Mouse (Mus musculus) stomach, embryonic 15.5 days (tissue): ENCODE results near the gene Fchsd2. TPM values are rescaled to one million over a fixed set of nuclear protein-coding genes. Genes with fewer than 3 reads are reported as not detected.

Experiments used
- ATAC-seq: fragments of 200-750 bp; cut with Nextera tagmentation; 2 replicates; pipeline ENCODE4 v1.8.0; 2017; ENCODE audit warnings: low read depth, moderate number of reproducible peaks, moderate TSS enrichment; ENCODE audit not compliant: insufficient read depth, low FRiP score
- H3K27ac ChIP-seq: fragments of 300-500 bp; sonication (generic); 2 replicates; pipeline ENCODE4 v1.5.1; 2015; ENCODE audit warnings: mild to moderate bottlenecking, inconsistent platforms
- H3K27me3 ChIP-seq: fragments of 300-500 bp; sonication (generic); replicated peaks from 2 replicates; pipeline ENCODE4 v1.6.1; 2015; ENCODE audit warnings: inconsistent platforms
- H3K36me3 ChIP-seq: fragments of 300-500 bp; sonication (generic); 2 replicates; pipeline ENCODE4 v1.6.1; 2015; ENCODE audit warnings: inconsistent platforms
- H3K4me1 ChIP-seq: fragments of 300-500 bp; sonication (generic); 2 replicates; pipeline ENCODE4 v1.6.1; 2015; ENCODE audit warnings: inconsistent platforms
- H3K4me2 ChIP-seq: fragments of 300-500 bp; sonication (generic); 2 replicates; pipeline ENCODE4 v1.6.1; 2015; ENCODE audit warnings: mild to moderate bottlenecking, inconsistent platforms
- H3K4me3 ChIP-seq: fragments of 300-500 bp; sonication (generic); replicated peaks from 2 replicates; pipeline ENCODE4 v1.5.1; 2015; ENCODE audit warnings: inconsistent platforms
- H3K9ac ChIP-seq: fragments of 300-500 bp; sonication (generic); 2 replicates; pipeline ENCODE4 v1.6.1; 2015; ENCODE audit warnings: inconsistent platforms
- H3K9me3 ChIP-seq: fragments of 300-500 bp; sonication (generic); 2 replicates; pipeline ENCODE4 v1.6.1; 2016; ENCODE audit warnings: inconsistent platforms
- WGBS: fragments of 180-500 bp; shearing (Covaris S2); methylation state at CpG from one replicate; pipeline ENCODE4 v1.1.7; 2015; 5-methylcytosine and 5-hydroxymethylcytosine counted together
- polyA plus RNA-seq: library from polyadenylated mRNA; unstranded; fragments of >200 nt; fragmentation: Nextera tagmentation; extraction: Ambion mirVana; gene quantifications from 2 replicates; pipeline ENCODE4 v1.2.1, GENCODE M21; 2015

The Fchsd2 gene
- polyA plus RNA-seq, 1 experiment from 2014 or later = 20.0 TPM

DNA sequence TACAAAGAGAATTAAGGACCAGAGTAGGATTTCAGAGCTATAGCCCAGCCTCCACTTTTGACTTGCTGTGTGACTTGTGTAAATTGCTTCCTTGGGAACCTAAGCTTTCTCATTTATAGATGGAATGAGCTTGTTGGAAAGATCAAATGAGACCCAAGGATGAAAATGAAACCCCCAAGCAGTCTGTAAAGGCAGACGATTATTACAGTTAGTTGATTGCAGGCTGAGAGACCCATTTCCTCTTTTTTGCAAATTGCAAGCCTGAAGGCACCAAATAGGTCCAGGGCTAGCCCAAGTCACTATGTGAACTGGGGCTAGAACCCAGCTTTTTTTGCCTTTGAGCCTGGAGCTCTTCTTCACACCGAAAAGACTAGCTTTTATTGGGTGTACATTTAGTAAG lies 218.4 kb downstream of the Fchsd2 start:
- Histone ChIP-seq H3K9ac (no peak overlapping the region), H3K4me2 (peak overlapping the region; percentile 65), H3K36me3 (no peaks in the 10 kb centered on the region), H3K9me3 (no peaks in the 10 kb centered on the region), H3K4me1 (no peaks in the 10 kb centered on the region), H3K4me3 (peak overlapping the region; percentile 73), H3K27ac (no peak overlapping the region), H3K27me3 (no peaks in the 10 kb centered on the region)
- no peak for ATAC-seq
- 41% methylated on average over 2 of the region's 2 CpGs for WGBS

DNA sequence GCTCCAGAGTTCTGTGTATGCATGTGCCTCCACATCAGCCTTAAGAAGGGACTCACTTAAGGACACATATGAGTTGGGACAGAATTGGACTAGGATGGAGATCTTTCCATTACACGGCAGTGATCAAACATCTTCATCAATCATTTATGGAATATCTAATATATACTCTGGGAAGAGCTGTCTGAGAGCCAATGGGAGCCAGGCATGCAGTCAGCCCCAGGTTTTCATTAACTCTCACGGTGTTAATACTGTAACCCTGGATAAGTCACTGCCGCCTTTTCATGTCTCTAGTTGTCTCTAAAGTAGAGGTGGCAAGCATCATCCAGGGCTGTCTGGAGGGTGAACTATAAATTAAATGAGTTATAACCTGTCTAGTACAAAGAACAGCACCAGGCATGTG lies 220.4 kb downstream of the Fchsd2 start:
- H3K27ac ChIP-seq = no peak overlapping the region
- H3K9me3 ChIP-seq = no peaks in the 10 kb centered on the region
- no peaks in the 10 kb centered on the region for H3K4me1 ChIP-seq
- WGBS = 62% methylated on average over 3 of the region's 3 CpGs
- H3K36me3 ChIP-seq = no peaks in the 10 kb centered on the region
- no peak overlapping the region for H3K4me2 ChIP-seq
- ATAC-seq = no peak
- H3K4me3 ChIP-seq = no peak overlapping the region
- no peaks in the 10 kb centered on the region for H3K27me3 ChIP-seq
- no peak overlapping the region for H3K9ac ChIP-seq

DNA sequence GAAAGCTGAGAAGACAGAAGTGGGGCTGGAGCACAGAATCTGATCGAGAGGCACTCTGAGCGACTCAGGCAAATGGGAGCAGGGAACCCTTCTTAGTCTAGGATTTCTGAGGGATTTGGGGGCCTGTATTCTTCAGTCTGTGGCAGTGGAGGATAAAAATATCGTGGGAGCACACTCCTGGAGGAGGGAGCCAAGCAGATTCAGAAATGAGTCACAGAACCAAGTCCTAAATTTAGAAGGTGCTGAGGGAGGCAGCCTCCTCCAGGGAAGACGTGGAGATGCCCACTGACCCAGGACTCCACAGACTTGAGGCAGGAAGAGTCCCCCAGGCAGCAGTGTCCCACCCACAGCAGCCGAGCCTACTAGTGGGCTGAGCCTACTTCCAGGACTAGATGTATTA lies 221.7 kb downstream of the Fchsd2 start:
- no peaks in the 10 kb centered on the region for H3K27me3 ChIP-seq
- peaks cover 3% of the 10 kb centered on the region; the same call in 1 of the 2 replicates for H3K4me1 ChIP-seq
- no peaks in the 10 kb centered on the region for H3K9me3 ChIP-seq
- H3K9ac ChIP-seq = no peak overlapping the region
- no peak for ATAC-seq
- H3K27ac ChIP-seq = no peak overlapping the region
- H3K4me3 ChIP-seq = no peak overlapping the region
- H3K4me2 ChIP-seq = no peak overlapping the region
- no peaks in the 10 kb centered on the region for H3K36me3 ChIP-seq
- WGBS = 62% methylated on average over 5 of the region's 5 CpGs

- peaks cover 12% of the 10 kb centered on the region for H3K4me1 ChIP-seq
- H3K36me3 ChIP-seq = no peaks in the 10 kb centered on the region
- H3K9me3 ChIP-seq = no peaks in the 10 kb centered on the region
- H3K4me2 ChIP-seq = no peak overlapping the region
- H3K27me3 ChIP-seq = no peaks in the 10 kb centered on the region
- no peak for ATAC-seq
- no peak overlapping the region for H3K27ac ChIP-seq
- no peak overlapping the region for H3K9ac ChIP-seq
- H3K4me3 ChIP-seq = no peak overlapping the region
Observed at GRCm38 (mm10) chr7:101315699-101316098, 223.0 kb downstream of the Fchsd2 start.

GRCm38 (mm10) chr7:101316591-101317001 lies 223.9 kb downstream of the Fchsd2 start:
- H3K9me3 ChIP-seq = no peaks in the 10 kb centered on the region
- H3K27ac ChIP-seq = peak overlapping the region; percentile 57; the same call in 1 of the 2 replicates
- H3K4me3 ChIP-seq = no peak overlapping the region
- ATAC-seq = peak; percentile 67
- H3K4me1 ChIP-seq = peaks cover 13% of the 10 kb centered on the region
- WGBS = 37% methylated on average over 6 of the region's 6 CpGs
- H3K36me3 ChIP-seq = no peaks in the 10 kb centered on the region
- no peak overlapping the region for H3K4me2 ChIP-seq
- no peaks in the 10 kb centered on the region for H3K27me3 ChIP-seq
- H3K9ac ChIP-seq = no peak overlapping the region

GRCm38 (mm10) chr7:101317014-101317413 lies 224.4 kb downstream of the Fchsd2 start, which contains the start of gene Stard10:
Gene Stard10 (plus strand): TSS chr7:101317086.
- ATAC-seq = no peak
- Histone ChIP-seq H3K4me1 (peaks cover 13% of the 10 kb centered on the region), H3K9me3 (no peaks in the 10 kb centered on the region), H3K36me3 (no peaks in the 10 kb centered on the region), H3K4me2 (no peak within 1 kb of the TSS), H3K27me3 (no peaks in the 10 kb centered on the region), H3K27ac (peak within 1 kb of the TSS; percentile 57; the same call in 1 of the 2 replicates), H3K9ac (no peak within 1 kb of the TSS), H3K4me3 (no peak within 1 kb of the TSS)
- WGBS = 61% methylated on average over 3 of the region's 3 CpGs

DNA sequence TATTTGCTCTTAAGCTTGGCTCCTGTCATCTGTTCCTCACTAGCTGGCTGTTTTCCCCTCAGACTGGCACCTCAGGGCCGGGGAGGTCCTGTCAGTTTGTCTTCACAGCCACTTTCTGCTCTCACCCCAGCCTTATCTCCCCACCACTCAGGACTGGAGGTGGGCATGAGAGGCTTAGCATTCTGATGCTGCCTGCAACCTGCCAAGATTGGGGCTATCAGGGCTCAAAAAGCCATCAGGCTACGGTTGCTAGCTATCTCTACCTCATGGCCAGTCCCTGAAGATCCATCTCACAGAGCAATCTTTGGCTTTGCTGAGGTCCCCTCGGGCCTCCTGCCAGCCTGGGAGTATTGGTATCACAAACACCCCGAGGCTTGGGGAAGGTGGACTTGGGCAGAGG lies 226.2 kb downstream of the Fchsd2 start:
- Histone ChIP-seq H3K4me2 (no peak overlapping the region), H3K27ac (peak overlapping the region; percentile 31; the same call in 1 of the 2 replicates), H3K9ac (no peak overlapping the region), H3K4me3 (no peak overlapping the region), H3K9me3 (no peaks in the 10 kb centered on the region), H3K36me3 (no peaks in the 10 kb centered on the region), H3K4me1 (peaks cover 19% of the 10 kb centered on the region), H3K27me3 (no peaks in the 10 kb centered on the region)
- 69% methylated on average over 4 of the region's 4 CpGs for WGBS
- ATAC-seq = no peak

- H3K9ac ChIP-seq = no peak overlapping the region
- no peaks in the 10 kb centered on the region for H3K36me3 ChIP-seq
- H3K4me2 ChIP-seq = peak overlapping the region; percentile 94; the same call in 1 of the 2 replicates
Observed at GRCm38 (mm10) chr7:101319796-101320195, 227.1 kb downstream of the Fchsd2 start.

DNA sequence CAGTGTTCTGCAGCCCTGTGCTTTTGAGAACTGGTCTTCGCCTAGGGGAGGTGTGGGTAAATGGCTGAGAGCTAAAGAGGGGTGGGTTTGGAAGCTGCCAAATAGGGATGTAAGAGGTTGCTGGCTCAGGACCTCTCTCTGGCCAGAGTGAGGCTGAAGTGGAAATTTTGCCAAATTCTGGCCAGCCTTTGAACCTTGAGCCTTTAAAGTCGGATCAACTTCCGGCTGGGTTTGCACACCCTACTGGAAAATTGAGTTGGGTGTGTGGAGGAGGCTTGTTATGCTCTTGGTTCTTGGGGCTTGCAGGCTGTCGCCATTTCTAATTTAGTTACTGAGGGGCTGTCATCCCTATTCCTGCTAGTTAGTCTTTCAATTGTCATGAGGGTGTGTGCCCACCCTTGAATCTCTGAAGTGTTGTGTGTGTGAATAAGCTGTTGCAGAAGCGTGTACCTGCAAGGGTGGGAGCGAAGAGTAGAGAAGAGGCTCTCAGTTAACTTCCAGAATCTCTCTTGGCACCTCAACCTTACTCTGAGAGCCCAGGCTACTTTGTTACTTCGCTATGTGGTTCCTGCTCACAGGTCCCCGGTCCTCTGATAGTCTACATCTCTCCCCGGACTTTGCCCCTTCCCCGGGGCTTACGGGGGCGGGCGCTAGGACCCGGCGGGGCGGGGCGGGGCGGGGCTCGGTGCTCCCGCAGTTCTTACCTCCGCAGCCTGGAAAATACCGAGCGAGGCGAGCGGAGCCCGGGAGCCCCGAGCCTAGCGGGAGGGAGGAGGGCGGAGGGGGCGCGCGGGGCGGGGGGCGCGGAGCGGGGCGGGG lies 227.9 kb downstream of the Fchsd2 start:
- peak overlapping the region; percentile 74 for H3K9ac ChIP-seq
- H3K27me3 ChIP-seq = no peaks in the 10 kb centered on the region
- H3K4me3 ChIP-seq = peak overlapping the region; percentile 80
- peak; percentile 60 for ATAC-seq
- H3K4me2 ChIP-seq = peak overlapping the region; percentile 94
- peaks cover 29% of the 10 kb centered on the region for H3K4me1 ChIP-seq
- no peaks in the 10 kb centered on the region for H3K9me3 ChIP-seq
- peak overlapping the region; percentile 95 for H3K27ac ChIP-seq
- WGBS = 7% methylated on average over 20 of the region's 37 CpGs
- no peaks in the 10 kb centered on the region for H3K36me3 ChIP-seq

More at GRCm38 (mm10) chr7:101319796-101320195, 227.1 kb downstream of the Fchsd2 start:
- Histone ChIP-seq H3K27ac (peak overlapping the region; percentile 95; the same call in 1 of the 2 replicates), H3K4me3 (no peak overlapping the region), H3K27me3 (no peaks in the 10 kb centered on the region), H3K4me1 (peaks cover 26% of the 10 kb centered on the region), H3K9me3 (no peaks in the 10 kb centered on the region)
- 66% methylated on average over 1 of the region's 1 CpGs for WGBS
- no peak for ATAC-seq

DNA sequence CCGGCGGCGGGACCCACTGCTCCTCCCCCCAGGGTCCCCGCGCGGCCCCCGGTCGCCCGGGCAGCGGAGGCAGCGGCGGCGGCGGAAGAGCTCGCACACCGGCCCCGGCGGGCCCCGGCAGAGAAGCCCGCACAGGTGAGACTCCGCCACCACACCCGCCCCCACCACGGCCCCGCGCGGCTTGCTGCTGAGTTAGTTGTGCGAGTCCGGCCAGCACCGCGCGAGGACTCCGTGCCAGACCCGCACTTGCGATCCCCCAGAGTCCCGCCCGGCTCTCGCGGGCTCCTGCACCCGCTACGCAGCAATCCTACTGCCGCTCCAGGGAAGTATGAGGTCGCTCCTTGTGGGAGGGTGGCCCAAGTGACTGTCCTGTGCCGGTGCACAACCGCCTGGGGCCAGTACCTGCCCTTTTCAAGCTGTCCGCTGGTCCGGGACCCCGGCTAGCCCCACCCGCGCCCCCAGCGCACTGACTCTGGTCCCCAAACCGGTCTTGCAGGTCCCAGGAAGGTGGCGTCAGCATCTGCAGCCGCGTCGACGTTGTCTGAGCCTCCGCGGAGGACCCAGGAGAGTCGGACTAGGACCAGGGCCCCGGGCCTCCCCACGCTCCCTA lies 228.7 kb downstream of the Fchsd2 start:
- Histone ChIP-seq H3K9me3 (no peaks in the 10 kb centered on the region), H3K4me2 (peak overlapping the region; percentile 94), H3K36me3 (no peaks in the 10 kb centered on the region), H3K4me3 (peak overlapping the region; percentile 80), H3K27ac (peak overlapping the region; percentile 95), H3K9ac (peak overlapping the region; percentile 74), H3K4me1 (peaks cover 29% of the 10 kb centered on the region), H3K27me3 (no peaks in the 10 kb centered on the region)
- ATAC-seq = peak; percentile 44
- under 1% methylated on average over 58 of the region's 61 CpGs for WGBS

- Histone ChIP-seq H3K9ac (no peak overlapping the region), H3K4me3 (peak overlapping the region; percentile 80), H3K36me3 (no peaks in the 10 kb centered on the region), H3K4me2 (peak overlapping the region; percentile 94), H3K27me3 (no peaks in the 10 kb centered on the region), H3K9me3 (no peaks in the 10 kb centered on the region), H3K27ac (peak overlapping the region; percentile 95), H3K4me1 (peaks cover 33% of the 10 kb centered on the region)
- ATAC-seq = peak; percentile 77
- WGBS = 52% methylated on average over 4 of the region's 4 CpGs
Observed at GRCm38 (mm10) chr7:101323141-101323594, 230.5 kb downstream of the Fchsd2 start.
